Mouse (Mus musculus) naive thymus-derived CD4-positive, alpha-beta T cell, adult 2 months (primary cell): Measurements from ENCODE around the gene Rora.
A peak's percentile ranks its signal among the peaks of the same experiment; 100 is the strongest.

ENCODE experiments used
- DNase-seq: peaks from one replicate; pipeline ENCODE4 v3.0.0-alpha.2; 2011; ENCODE audit warnings: low read depth

Gene Rora

DNA sequence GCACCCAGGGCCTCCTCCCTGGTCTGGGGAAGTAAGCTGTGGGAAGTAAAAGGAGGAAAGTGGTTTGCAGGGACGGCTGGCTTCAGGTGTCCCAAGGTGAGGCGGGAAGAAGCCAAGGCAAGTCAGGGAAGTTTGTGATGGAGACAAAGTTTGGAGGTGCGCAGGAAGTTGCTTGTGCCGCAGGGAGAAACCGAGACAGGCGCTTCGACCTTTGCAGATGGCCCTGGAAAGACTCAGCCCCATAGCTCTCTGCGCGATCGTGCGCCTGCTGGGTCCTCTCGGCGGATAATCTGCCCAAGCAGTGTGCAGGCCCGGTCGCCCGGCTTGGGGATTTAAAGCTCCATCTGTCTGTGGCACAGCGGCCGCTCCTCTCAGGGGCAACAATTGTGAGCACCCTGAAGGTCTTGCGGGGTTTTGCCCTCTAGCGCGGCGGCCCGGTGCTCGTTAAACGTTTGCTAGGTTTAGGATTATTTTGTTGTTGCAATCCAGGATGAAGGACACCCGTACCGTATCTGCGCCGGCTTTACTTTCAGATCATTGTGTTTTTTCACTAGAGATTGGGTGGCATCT lies 637.4 kb downstream of the Rora start:
- no peak for DNase-seq

GRCm38 (mm10) chr9:69291451-69291850 lies 637.9 kb downstream of the Rora start:
- DNase-seq = no peak

- DNase-seq = no peak
These were observed 638.8 kb downstream of the Rora start for GRCm38 (mm10) chr9:69292353-69292752.

- no peak for DNase-seq
These were observed 639.4 kb downstream of the Rora start for GRCm38 (mm10) chr9:69292776-69293687.

GRCm38 (mm10) chr9:69293688-69294074 lies 640.1 kb downstream of the Rora start:
- DNase-seq = no peak

DNA sequence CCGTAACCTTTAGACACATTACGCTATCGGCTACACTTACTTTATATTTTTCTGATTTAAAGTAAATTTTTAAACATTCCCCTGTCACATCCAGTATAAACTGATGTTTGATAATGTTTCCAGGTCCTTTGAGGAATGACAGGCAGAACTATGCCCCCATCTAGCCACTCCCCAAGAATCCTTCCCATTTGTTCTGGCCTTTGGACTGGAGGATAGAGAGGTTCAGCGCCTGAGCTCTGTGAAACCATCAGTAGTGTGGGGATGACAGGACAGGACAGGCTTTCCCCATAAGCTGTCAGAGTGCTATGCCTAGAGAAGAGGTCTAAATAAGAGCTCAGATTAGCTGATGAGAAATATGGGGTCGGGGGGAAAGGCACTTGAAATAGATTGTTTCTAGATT lies 640.8 kb downstream of the Rora start:
- DNase-seq = no peak

GRCm38 (mm10) chr9:69294856-69295255 lies 641.3 kb downstream of the Rora start:
- no peak for DNase-seq

- DNase-seq = no peak
These were observed 642.2 kb downstream of the Rora start for GRCm38 (mm10) chr9:69295826-69296225.

GRCm38 (mm10) chr9:69296418-69296817 lies 642.8 kb downstream of the Rora start:
- peak; percentile 70 for DNase-seq

GRCm38 (mm10) chr9:69297766-69298375 lies 644.3 kb downstream of the Rora start:
- DNase-seq = peak; percentile 50

DNA sequence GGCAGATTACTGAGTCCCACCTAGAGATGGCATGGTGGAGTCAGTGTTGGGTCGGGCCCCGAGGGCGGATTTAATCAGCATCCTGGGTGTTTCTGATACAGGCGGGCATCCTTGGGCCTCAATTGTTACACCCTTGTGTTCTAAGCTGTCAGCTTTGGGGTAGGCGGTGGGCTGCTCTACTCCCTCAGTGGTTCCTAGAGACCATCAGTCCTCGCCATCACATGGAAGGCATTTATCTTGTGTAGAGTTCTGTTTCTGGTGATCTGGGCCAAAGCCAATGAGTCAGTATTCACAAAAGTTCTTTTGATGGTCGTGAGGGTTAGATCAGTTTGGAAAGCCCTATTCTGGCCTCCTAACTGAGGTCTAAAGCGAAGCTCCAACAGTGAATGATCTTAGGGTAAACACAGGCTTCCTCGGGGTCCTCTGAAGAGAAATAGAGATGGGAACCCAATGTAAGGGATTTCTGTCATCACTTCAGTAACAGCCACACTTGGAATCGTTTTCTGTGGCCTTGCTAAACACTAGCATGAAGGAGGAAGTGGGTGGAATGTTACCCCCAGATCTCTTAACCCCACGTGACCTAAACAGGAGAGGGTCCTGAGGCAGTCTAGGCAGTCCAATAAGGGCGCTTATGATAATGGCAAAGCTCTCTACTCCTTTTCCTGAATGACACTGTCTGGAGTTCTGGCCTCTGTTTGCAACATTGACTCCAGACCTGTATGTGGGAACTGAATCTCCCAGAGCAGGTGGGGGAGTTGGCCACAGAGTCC lies 645.2 kb downstream of the Rora start:
- DNase-seq = no peak

- DNase-seq = no peak
These were observed 645.9 kb downstream of the Rora start for GRCm38 (mm10) chr9:69299484-69299883.

DNA sequence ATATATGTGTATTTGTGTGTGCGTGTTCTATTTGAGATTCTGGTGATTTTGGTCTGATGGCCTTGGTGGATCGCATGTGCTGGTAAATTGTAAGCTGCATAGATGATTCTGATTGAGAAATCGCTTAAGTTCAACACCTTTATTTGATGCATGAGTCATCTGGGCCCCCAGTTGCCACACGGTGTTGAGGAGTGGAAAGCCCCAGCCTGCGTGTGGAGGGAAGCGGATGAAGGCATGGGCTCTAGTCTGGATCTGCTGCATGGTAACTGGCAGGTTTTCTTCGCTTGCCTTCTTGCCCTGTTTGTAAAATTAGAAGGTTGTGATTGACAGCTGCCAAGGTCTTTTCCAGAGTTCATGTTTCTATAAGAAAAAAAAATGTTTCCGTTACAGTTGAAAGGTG lies 646.7 kb downstream of the Rora start:
- DNase-seq = no peak

GRCm38 (mm10) chr9:69301445-69301844 lies 647.9 kb downstream of the Rora start:
- no peak for DNase-seq

GRCm38 (mm10) chr9:69301955-69302354 lies 648.4 kb downstream of the Rora start:
- no peak for DNase-seq

GRCm38 (mm10) chr9:69302846-69303245 lies 649.3 kb downstream of the Rora start:
- DNase-seq = no peak

GRCm38 (mm10) chr9:69303346-69303944 lies 649.9 kb downstream of the Rora start:
- DNase-seq = no peak

- no peak for DNase-seq
These were observed 650.4 kb downstream of the Rora start for GRCm38 (mm10) chr9:69303962-69304361.

GRCm38 (mm10) chr9:69304492-69304891 lies 650.9 kb downstream of the Rora start:
- no peak for DNase-seq

DNA sequence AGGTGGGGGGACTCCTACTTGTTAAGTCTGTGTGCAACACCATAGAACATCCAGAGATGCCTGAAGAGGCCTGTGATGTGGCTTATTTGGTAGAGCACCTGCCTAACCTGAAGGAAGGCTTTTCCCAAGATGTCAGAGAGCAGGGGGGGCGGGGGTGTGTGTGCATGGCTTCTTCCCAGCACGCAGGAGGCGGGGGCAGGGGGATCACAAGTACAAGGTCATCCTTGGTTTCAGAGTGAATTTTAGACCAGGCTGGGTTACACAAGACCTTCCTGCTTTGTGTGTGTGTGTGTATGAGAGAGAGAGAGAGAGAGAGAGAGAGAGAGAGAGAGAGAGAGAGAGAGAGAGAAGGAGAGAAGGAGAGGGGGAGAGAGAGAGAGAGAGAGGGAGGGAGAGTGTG lies 651.4 kb downstream of the Rora start:
- no peak for DNase-seq

DNA sequence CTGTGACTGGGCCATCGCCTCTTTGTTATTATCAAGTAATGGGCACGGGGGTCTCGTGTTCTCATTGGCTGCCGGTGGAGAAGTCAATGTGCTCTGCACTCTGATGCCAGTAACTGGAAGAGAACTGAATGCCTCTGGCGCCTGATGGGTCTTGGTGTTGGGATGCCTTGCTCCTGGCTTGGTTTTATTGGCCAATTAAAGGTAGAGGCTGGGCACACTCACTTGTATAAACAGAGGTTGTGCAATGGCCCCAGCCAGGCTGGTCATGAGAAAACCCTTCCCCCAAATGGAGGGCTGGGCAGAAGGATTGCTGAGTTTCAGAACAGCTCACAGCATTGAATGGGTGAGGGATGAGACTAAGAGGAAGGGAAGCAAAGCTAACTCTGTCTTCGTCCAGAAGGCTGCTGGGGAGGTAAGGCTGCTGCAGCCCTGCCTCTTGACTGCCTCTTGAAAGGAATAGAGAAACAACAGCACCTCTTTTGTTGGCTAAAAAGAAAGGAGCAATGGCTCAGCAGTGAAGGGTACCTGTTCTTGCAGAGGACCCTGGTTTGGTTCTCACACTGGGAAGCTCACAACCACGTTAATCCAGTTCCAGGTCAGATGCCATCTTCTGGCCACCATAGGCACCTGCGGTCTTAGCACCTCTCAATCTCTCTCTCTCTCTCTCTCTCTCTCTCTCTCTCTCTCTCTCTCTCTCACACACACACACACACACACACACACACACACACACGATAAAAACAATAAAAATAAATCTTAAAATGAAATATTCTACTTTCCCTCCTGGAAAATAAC lies 653.3 kb downstream of the Rora start:
- DNase-seq = no peak
